Mouse (Mus musculus) liver, embryonic 12.5 days (tissue): Measurements from ENCODE around the gene Asb16. TPM values are rescaled to one million over a fixed set of nuclear protein-coding genes. Genes with fewer than 3 reads are reported as not detected.

Experiments used
- ATAC-seq: fragments of 200-750 bp; cut with Nextera tagmentation; 2 replicates; pipeline ENCODE4 v1.8.0; 2017; ENCODE audit warnings: moderate number of reproducible peaks, mild to moderate bottlenecking, moderate library complexity
- H3K27ac ChIP-seq: fragments of 300-500 bp; sonication (generic); 2 replicates; pipeline ENCODE4 v1.5.1; 2016; ENCODE audit warnings: mild to moderate bottlenecking
- H3K27me3 ChIP-seq: fragments of 300-500 bp; sonication (generic); replicated peaks from 2 replicates; pipeline ENCODE4 v1.6.1; 2016; ENCODE audit warnings: mild to moderate bottlenecking, moderate library complexity
- H3K36me3 ChIP-seq: fragments of 300-500 bp; sonication (generic); 2 replicates; pipeline ENCODE4 v1.6.1; 2016; ENCODE audit warnings: mild to moderate bottlenecking, moderate library complexity
- H3K4me1 ChIP-seq: fragments of 300-500 bp; sonication (generic); 2 replicates; pipeline ENCODE4 v1.6.1; 2016
- H3K4me2 ChIP-seq: fragments of 300-500 bp; sonication (generic); 2 replicates; pipeline ENCODE4 v1.6.1; 2016; ENCODE audit warnings: mild to moderate bottlenecking, moderate library complexity
- H3K4me3 ChIP-seq: fragments of 300-500 bp; sonication (generic); 2 replicates; pipeline ENCODE4 v1.5.1; 2016; ENCODE audit warnings: mild to moderate bottlenecking, moderate library complexity
- H3K9ac ChIP-seq: fragments of 300-500 bp; sonication (generic); 2 replicates; pipeline ENCODE4 v1.6.1; 2016; ENCODE audit warnings: mild to moderate bottlenecking, moderate library complexity
- H3K9me3 ChIP-seq: fragments of 300-500 bp; sonication (generic); replicated peaks from 2 replicates; pipeline ENCODE4 v1.6.1; 2016; ENCODE audit warnings: mild to moderate bottlenecking, moderate library complexity
- WGBS: fragments of 180-500 bp; shearing (Covaris S2); methylation state at CpG from one replicate; pipeline ENCODE4 v1.1.7; 2016; ENCODE audit not compliant: insufficient replicate concordance; 5-methylcytosine and 5-hydroxymethylcytosine counted together
- polyA plus RNA-seq: library from polyadenylated mRNA; unstranded; fragments of >200 nt; fragmentation: Nextera tagmentation; extraction: Ambion mirVana; gene quantifications from 2 replicates; pipeline ENCODE4 v1.2.1, GENCODE M21; 2016

The Asb16 gene
- 0.05 TPM in 1 of 2 replicates, not detected in the other for polyA plus RNA-seq

DNA sequence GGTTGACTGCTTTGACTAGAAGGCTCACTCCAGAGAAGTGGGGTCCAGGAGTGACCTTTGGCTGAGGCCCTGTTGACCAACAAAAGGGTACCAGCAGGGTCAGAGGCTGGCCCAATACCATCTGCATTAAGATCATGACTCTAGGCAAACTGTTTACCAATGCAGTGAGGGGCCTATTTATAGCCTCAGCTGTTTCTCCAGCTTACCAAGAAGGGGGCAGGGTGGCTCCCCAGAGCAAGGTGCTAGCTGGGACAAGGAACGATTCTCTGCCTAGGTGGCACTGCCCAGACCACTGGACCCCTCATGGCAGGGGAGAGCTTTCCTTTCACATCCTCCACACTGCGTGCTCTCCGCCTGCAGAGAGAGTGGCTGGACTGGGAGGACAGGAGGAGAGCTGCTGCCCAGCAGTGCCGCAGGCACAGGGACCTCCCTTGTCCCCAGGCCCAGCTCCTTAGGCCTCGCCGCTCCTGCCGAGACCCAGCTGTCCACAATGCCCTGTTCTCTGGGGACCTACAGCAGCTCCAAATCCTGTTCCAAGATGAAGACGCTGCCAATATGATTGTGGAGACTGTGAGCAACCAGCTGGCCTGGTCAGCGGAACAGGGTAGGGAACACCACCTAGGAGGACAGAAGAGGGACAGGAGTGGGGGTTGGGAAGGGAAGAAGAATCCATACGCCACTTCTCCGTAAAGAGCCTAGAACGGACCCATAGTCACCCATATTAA is at the start of gene Asb16:
Gene Asb16 (plus strand): TSS at position 224 of the 725 bp plus-strand sequence.
- H3K4me2 ChIP-seq = no peak within 1 kb of the TSS
- H3K4me3 ChIP-seq = no peak within 1 kb of the TSS
- H3K4me1 ChIP-seq = peaks cover 13% of the 10 kb centered on the region; the same call in 1 of the 2 replicates
- no peak for ATAC-seq
- WGBS = 72% methylated on average over 12 of the region's 12 CpGs
- H3K36me3 ChIP-seq = peaks cover 17% of the 10 kb centered on the region
- no peak within 1 kb of the TSS for H3K9ac ChIP-seq
- no peaks in the 10 kb centered on the region for H3K9me3 ChIP-seq
- H3K27ac ChIP-seq = no peak within 1 kb of the TSS
- H3K27me3 ChIP-seq = no peaks in the 10 kb centered on the region; the same call in none of the 2 replicates

GRCm38 (mm10) chr11:102218783-102219182 is 49.8 kb upstream of the Asb16 start:
- Histone ChIP-seq H3K27ac (peak overlapping the region; percentile 65), H3K4me1 (peaks cover 96% of the 10 kb centered on the region), H3K27me3 (0 out of 2 replicates have a peak, but pooled peaks cover 7% of the 10 kb centered on the region), H3K4me3 (peak overlapping the region; percentile 53), H3K36me3 (no peaks in the 10 kb centered on the region), H3K9ac (peak overlapping the region; percentile 67), H3K9me3 (no peaks in the 10 kb centered on the region), H3K4me2 (peak overlapping the region; percentile 79)
- ATAC-seq = peak; percentile 86
- 0% methylated on average over 10 of the region's 10 CpGs for WGBS

DNA sequence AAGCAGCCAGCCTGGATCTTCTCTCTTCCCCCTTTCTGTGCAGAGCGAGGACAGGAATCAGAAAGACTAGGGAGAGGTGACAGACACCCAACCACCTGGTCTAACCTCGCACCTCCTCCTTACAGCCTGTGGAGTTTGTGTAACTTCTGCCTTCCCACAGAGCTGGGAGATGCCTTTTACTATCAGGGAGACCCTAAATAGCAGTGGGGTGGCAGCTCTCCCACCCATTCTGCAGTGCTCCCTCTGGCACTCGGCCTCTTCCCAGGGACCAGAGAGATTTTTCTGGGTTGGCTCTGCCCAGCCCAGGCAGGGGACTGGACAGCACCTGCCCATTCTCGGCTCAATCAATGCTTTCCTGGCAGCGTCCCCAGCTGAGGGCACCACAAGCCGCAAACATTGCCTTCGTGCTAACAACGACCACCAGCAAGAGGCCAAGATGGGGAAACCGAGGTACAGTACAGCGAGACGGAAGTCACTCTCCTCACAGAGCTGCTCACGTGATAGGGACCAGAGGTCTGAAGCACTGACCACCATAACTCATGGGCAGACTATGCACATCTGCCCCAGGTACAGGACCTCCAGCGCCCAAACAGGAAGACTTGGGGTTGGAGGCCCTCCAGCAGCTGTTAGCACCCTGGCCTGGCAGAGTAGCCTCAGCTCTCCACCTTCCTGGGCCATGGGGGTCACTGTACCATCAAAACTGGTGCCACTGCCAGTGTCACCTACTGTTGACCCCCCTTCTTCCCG is 49.1 kb upstream of the Asb16 start:
- peak overlapping the region; percentile 67 for H3K9ac ChIP-seq
- H3K4me3 ChIP-seq = peak overlapping the region; percentile 53
- H3K9me3 ChIP-seq = no peaks in the 10 kb centered on the region
- WGBS = 48% methylated on average over 13 of the region's 14 CpGs
- H3K36me3 ChIP-seq = no peaks in the 10 kb centered on the region
- H3K27me3 ChIP-seq = peaks cover 12% of the 10 kb centered on the region
- peak overlapping the region; percentile 79 for H3K4me2 ChIP-seq
- peak overlapping the region; percentile 65 for H3K27ac ChIP-seq
- peaks cover 96% of the 10 kb centered on the region for H3K4me1 ChIP-seq
- no peak for ATAC-seq

- peak overlapping the region; percentile 65 for H3K27ac ChIP-seq
- peaks cover 96% of the 10 kb centered on the region for H3K4me1 ChIP-seq
- no peak overlapping the region for H3K4me3 ChIP-seq
- H3K27me3 ChIP-seq = peaks cover 17% of the 10 kb centered on the region
- no peak overlapping the region for H3K9ac ChIP-seq
- no peaks in the 10 kb centered on the region for H3K9me3 ChIP-seq
- no peak for ATAC-seq
- no peaks in the 10 kb centered on the region for H3K36me3 ChIP-seq
- peak overlapping the region; percentile 79; the same call in 1 of the 2 replicates for H3K4me2 ChIP-seq
- 32% methylated on average over 4 of the region's 4 CpGs for WGBS
These were observed 48.6 kb upstream of the Asb16 start for GRCm38 (mm10) chr11:102219994-102220346.

DNA sequence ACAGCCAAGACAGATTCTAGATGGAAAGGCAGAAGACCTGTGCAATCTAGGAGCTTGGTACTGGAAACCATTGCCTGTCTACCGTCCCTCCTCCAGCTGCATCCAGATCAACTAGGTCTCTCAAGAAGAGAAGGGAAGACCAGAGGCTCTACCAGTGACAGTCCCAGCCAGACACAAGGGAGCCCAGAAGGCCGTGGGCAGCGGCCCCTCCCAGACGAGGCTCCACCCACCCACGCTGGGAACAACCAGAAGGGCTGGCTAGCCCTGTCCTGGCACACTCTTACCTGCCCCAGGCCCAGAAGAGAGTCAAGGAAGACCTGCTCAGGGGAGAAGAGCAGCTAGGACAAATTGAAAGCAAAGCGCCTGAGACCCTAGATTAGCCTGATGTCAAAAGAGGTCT is 48.1 kb upstream of the Asb16 start:
- Histone ChIP-seq H3K9me3 (no peaks in the 10 kb centered on the region), H3K4me2 (peak overlapping the region; percentile 79), H3K4me1 (peaks cover 94% of the 10 kb centered on the region), H3K4me3 (no peak overlapping the region), H3K27me3 (peaks cover 22% of the 10 kb centered on the region), H3K27ac (peak overlapping the region; percentile 11; the same call in 1 of the 2 replicates), H3K36me3 (no peaks in the 10 kb centered on the region), H3K9ac (no peak overlapping the region)
- ATAC-seq = no peak
- 38% methylated on average over 6 of the region's 6 CpGs for WGBS

DNA sequence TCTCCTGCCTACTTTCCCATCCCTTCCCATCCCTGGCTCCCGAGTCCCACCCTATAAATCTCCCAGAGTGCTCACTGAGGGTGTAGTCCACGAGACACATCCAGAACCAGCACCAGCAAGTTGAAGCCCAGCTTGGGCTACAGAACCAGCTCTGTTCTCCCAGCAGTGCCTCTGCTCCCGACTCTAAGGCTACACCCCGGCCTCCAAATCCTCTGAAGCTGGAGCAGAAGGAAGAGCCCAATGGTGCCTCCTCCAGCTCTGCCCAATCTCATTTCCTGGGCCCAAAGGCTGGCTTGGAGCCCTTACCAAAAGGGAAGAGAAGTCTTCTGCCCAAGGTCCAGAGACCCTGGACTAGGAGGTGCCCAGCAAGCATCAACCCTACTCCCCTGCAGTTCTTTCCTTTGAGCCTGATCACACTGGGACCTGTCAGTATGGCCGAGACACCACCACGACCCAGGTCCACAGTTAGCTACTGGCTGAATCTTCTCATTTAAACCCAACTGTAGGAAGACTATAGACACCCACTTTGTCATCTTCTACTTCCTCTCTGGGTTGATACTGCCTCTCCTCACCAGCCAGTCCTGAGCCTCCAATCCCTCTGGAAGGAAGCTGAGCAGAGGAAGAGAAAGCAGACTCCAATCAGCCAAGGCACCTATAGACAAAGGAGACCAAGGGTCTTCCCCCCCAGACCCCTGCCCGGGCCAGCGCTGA is 47.1 kb upstream of the Asb16 start:
- H3K36me3 ChIP-seq = no peaks in the 10 kb centered on the region
- no peak for ATAC-seq
- no peak overlapping the region for H3K4me2 ChIP-seq
- peak overlapping the region; percentile 33 for H3K27ac ChIP-seq
- WGBS = 62% methylated on average over 8 of the region's 8 CpGs
- H3K27me3 ChIP-seq = peaks cover 31% of the 10 kb centered on the region
- H3K4me3 ChIP-seq = no peak overlapping the region
- no peaks in the 10 kb centered on the region for H3K9me3 ChIP-seq
- H3K4me1 ChIP-seq = peaks cover 86% of the 10 kb centered on the region
- no peak overlapping the region for H3K9ac ChIP-seq

DNA sequence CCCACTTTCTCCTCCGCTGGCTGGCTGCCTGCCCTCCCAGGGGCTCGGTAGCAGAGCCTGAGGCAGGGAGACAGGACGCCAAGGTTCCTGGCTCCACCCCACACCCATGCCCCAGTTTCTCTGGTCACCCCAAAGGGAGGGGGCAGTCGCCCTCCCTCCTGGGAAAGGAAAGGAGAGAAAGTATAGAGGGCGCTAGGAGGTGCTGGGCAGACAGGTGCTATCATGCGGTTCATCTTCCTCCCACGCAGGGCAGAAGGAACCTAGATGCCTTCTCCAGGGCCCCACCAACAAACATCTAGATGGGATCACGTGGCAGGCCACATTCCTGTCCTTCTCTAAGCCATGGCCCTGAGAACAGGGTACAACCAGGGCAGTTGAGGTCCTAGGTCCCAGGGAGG is 46.6 kb upstream of the Asb16 start:
- Histone ChIP-seq H3K4me1 (peaks cover 85% of the 10 kb centered on the region), H3K27me3 (peaks cover 37% of the 10 kb centered on the region), H3K36me3 (no peaks in the 10 kb centered on the region), H3K9ac (no peak overlapping the region), H3K4me3 (no peak overlapping the region), H3K4me2 (no peak overlapping the region), H3K27ac (no peak overlapping the region; the same call in 1 of the 2 replicates), H3K9me3 (no peaks in the 10 kb centered on the region)
- 42% methylated on average over 8 of the region's 8 CpGs for WGBS
- no peak for ATAC-seq

DNA sequence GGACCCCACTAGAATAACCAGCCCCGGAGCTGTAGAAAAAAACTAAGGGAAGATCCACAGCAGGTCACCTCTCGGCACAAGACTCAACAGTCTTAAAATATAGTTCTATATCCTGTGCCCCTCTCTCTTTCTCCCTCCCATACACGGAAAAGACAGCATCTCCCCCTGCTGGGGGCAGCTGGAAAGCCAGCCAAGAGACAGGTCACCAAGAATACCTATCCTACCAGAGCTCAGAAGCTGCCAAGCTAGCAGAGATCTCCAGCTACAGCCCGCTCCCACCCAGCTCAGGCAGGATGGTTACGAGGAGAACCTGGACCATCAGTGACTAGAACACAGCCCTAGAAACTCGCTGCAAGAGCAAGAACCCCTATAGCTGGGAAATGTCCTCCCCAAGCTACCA is 45.4 kb upstream of the Asb16 start:
- WGBS = 17% methylated on average over 6 of the region's 6 CpGs

DNA sequence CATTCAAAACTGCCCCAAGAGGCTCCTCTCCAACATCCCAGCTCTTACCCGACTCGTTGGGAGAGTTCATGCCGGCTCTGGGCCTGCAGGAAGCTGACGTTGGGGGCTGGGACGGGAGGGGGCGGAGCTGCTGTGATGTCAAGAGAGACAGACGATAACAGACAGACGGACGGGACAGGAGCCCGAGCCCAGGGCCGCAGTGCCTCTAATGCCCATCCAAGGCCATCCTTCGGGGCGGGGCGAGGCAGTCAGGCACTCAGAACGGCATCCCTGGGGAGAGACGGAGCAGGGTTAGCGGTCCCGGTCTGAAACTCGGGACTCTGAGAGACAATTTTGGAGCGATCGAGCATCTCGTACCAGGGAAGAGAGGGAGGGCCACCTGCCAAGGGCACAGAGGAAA is 43.9 kb upstream of the Asb16 start:
- Histone ChIP-seq H3K4me2 (peak overlapping the region; percentile 60), H3K4me1 (peaks cover 83% of the 10 kb centered on the region), H3K4me3 (peak overlapping the region; percentile 13; the same call in 1 of the 2 replicates), H3K36me3 (no peaks in the 10 kb centered on the region), H3K27ac (no peak overlapping the region), H3K9me3 (no peaks in the 10 kb centered on the region), H3K9ac (peak overlapping the region; percentile 20; the same call in 1 of the 2 replicates), H3K27me3 (peaks cover 64% of the 10 kb centered on the region)
- ATAC-seq = no peak
- WGBS = 9% methylated on average over 22 of the region's 22 CpGs

More for the DNA sequence above, 45.4 kb upstream of the Asb16 start:
- Histone ChIP-seq H3K9ac (no peak overlapping the region), H3K36me3 (no peaks in the 10 kb centered on the region), H3K4me2 (no peak overlapping the region), H3K27ac (no peak overlapping the region), H3K9me3 (no peaks in the 10 kb centered on the region), H3K4me1 (peaks cover 84% of the 10 kb centered on the region), H3K27me3 (peaks cover 49% of the 10 kb centered on the region), H3K4me3 (no peak overlapping the region)
- ATAC-seq = no peak

DNA sequence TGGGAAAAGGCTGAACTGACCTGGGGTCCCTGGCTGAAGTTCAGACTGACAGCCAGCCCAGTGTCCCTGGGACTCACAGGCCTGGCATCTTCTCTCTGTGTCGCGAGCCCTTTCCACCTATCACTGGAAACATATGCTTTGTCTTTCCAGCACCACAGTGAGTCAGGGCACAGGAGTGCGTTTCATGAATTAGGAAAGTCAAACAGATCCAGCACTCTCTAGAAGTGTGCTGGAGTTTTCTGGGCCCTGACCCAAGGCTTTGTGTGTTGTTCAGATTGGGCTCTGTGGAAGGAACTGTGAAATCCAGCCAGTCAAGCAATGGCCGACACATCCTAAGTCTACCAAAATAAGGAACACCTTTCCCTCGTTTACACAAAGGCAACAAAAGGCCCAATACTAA is 43.3 kb upstream of the Asb16 start:
- ATAC-seq = no peak
- H3K9me3 ChIP-seq = no peaks in the 10 kb centered on the region
- no peak overlapping the region for H3K9ac ChIP-seq
- peak overlapping the region; percentile 60 for H3K4me2 ChIP-seq
- no peaks in the 10 kb centered on the region for H3K36me3 ChIP-seq
- no peak overlapping the region for H3K27ac ChIP-seq
- H3K27me3 ChIP-seq = peaks cover 64% of the 10 kb centered on the region
- whole genome bisulfite sequencing = 63% methylated on average over 5 of the region's 5 CpGs
- no peak overlapping the region; the same call in 1 of the 2 replicates for H3K4me3 ChIP-seq
- H3K4me1 ChIP-seq = peaks cover 78% of the 10 kb centered on the region

- Histone ChIP-seq H3K4me1 (peaks cover 72% of the 10 kb centered on the region), H3K36me3 (no peaks in the 10 kb centered on the region), H3K27me3 (peaks cover 64% of the 10 kb centered on the region), H3K4me2 (no peak overlapping the region), H3K9ac (no peak overlapping the region), H3K9me3 (no peaks in the 10 kb centered on the region), H3K4me3 (no peak overlapping the region), H3K27ac (no peak overlapping the region)
- 71% methylated on average over 12 of the region's 12 CpGs for WGBS
- ATAC-seq = no peak
These were observed 42.2 kb upstream of the Asb16 start for GRCm38 (mm10) chr11:102226067-102226978.
